Mouse (Mus musculus): ENCODE measurements around the gene Mrps2. TPM values are rescaled to one million over a fixed set of nuclear protein-coding genes. Genes with fewer than 3 reads are reported as not detected.
A peak's percentile ranks its signal among the peaks of the same experiment; 100 is the strongest.

The Mrps2 gene
- polyA plus RNA-seq, 1 experiment: 30.4 TPM

GRCm38 (mm10) chr2:28446515-28447314 lies 21.2 kb upstream of the Mrps2 start, which contains the start of gene Ppp1r26:
Gene Ppp1r26, plus strand, starts transcription at chr2:28446800.
- H3K79me2 ChIP-seq (ENCODE audit: control insufficient read depth, insufficient read depth): no peaks in the 10 kb centered on the region
- peak within 1 kb of the TSS; percentile 54 for H3ac ChIP-seq (ENCODE audit: control insufficient read depth, insufficient read length, low read depth)
- no peak within 1 kb of the TSS for H3K4me3 ChIP-seq (ENCODE audit: insufficient read depth, poor library complexity, severe bottlenecking)
- H3K36me3 ChIP-seq (ENCODE audit: control insufficient read depth, insufficient read depth): no peaks in the 10 kb centered on the region
- TF ChIP-seq MYOG (IDR thresholded peaks at IDR 0.05; ENCODE audit: control insufficient read depth, extremely low read depth, insufficient read length) (no peak), CTCF (IDR thresholded peaks at IDR 0.05; ENCODE audit: control insufficient read depth, insufficient read depth, insufficient read length) (no peak), MAX (IDR thresholded peaks at IDR 0.05) (no peak), USF1 (IDR thresholded peaks at IDR 0.05; ENCODE audit: low read depth) (no peak), FOSL1 (IDR thresholded peaks at IDR 0.05; ENCODE audit: insufficient read depth, low read length, poor library complexity, severe bottlenecking) (no peak), MYOD1 (IDR thresholded peaks at IDR 0.05; ENCODE audit: control insufficient read depth, insufficient read length, low read depth) (no peak), CEBPB (IDR thresholded peaks at IDR 0.05; ENCODE audit: low read depth) (no peak)
- peaks cover 70% of the 10 kb centered on the region for H3K27me3 ChIP-seq (ENCODE audit: control insufficient read depth, insufficient read depth, insufficient read length)
- no peaks in the 10 kb centered on the region for H3K79me3 ChIP-seq (ENCODE audit: low read depth)

GRCm38 (mm10) chr2:28447315-28447670 lies 20.6 kb upstream of the Mrps2 start:
- no peaks in the 10 kb centered on the region for H3K36me3 ChIP-seq (ENCODE audit: control insufficient read depth, insufficient read depth)
- H3ac ChIP-seq (ENCODE audit: control insufficient read depth, insufficient read length, low read depth): no peak overlapping the region
- TF ChIP-seq USF1 (IDR thresholded peaks at IDR 0.05; ENCODE audit: low read depth) (no peak), MYOD1 (IDR thresholded peaks at IDR 0.05; ENCODE audit: control insufficient read depth, insufficient read length, low read depth) (no peak), MYOG (IDR thresholded peaks at IDR 0.05; ENCODE audit: control insufficient read depth, extremely low read depth, insufficient read length) (no peak)
- peaks cover 76% of the 10 kb centered on the region for H3K27me3 ChIP-seq (ENCODE audit: control insufficient read depth, insufficient read depth, insufficient read length)
- no peaks in the 10 kb centered on the region for H3K79me3 ChIP-seq (ENCODE audit: low read depth)
- H3K79me2 ChIP-seq (ENCODE audit: control insufficient read depth, insufficient read depth): no peaks in the 10 kb centered on the region
- H3K4me3 ChIP-seq (ENCODE audit: insufficient read depth, poor library complexity, severe bottlenecking): no peak overlapping the region

GRCm38 (mm10) chr2:28451663-28452062 lies 16.2 kb upstream of the Mrps2 start:
- H3ac ChIP-seq (ENCODE audit: control insufficient read depth, insufficient read length, low read depth): no peak overlapping the region
- no peaks in the 10 kb centered on the region for H3K79me3 ChIP-seq (ENCODE audit: low read depth)
- TF ChIP-seq CTCF (IDR thresholded peaks at IDR 0.05; ENCODE audit: control insufficient read depth, insufficient read depth, insufficient read length): no peak
- no peak for TF ChIP-seq MYOG (IDR thresholded peaks at IDR 0.05; ENCODE audit: control insufficient read depth, extremely low read depth, insufficient read length)
- TF ChIP-seq FOSL1 (IDR thresholded peaks at IDR 0.05; ENCODE audit: insufficient read depth, low read length, poor library complexity, severe bottlenecking): no peak
- TF ChIP-seq CEBPB (IDR thresholded peaks at IDR 0.05; ENCODE audit: low read depth): no peak
- TF ChIP-seq MAX (IDR thresholded peaks at IDR 0.05): no peak
- TF ChIP-seq MYOD1 (IDR thresholded peaks at IDR 0.05; ENCODE audit: control insufficient read depth, insufficient read length, low read depth): no peak
- TF ChIP-seq USF1 (IDR thresholded peaks at IDR 0.05; ENCODE audit: low read depth): no peak
- no peaks in the 10 kb centered on the region for H3K36me3 ChIP-seq (ENCODE audit: control insufficient read depth, insufficient read depth)
- no peaks in the 10 kb centered on the region for H3K79me2 ChIP-seq (ENCODE audit: control insufficient read depth, insufficient read depth)
- H3K4me3 ChIP-seq (ENCODE audit: insufficient read depth, poor library complexity, severe bottlenecking): no peak overlapping the region
- peaks cover 74% of the 10 kb centered on the region for H3K27me3 ChIP-seq (ENCODE audit: control insufficient read depth, insufficient read depth, insufficient read length)

GRCm38 (mm10) chr2:28453539-28453938 lies 14.3 kb upstream of the Mrps2 start:
- H3ac ChIP-seq (ENCODE audit: control insufficient read depth, insufficient read length, low read depth): no peak overlapping the region
- no peaks in the 10 kb centered on the region for H3K79me3 ChIP-seq (ENCODE audit: low read depth)
- TF ChIP-seq MYOG (IDR thresholded peaks at IDR 0.05; ENCODE audit: control insufficient read depth, extremely low read depth, insufficient read length) (no peak), CEBPB (IDR thresholded peaks at IDR 0.05; ENCODE audit: low read depth) (no peak), USF1 (IDR thresholded peaks at IDR 0.05; ENCODE audit: low read depth) (no peak), MYOD1 (IDR thresholded peaks at IDR 0.05; ENCODE audit: control insufficient read depth, insufficient read length, low read depth) (no peak), FOSL1 (IDR thresholded peaks at IDR 0.05; ENCODE audit: insufficient read depth, low read length, poor library complexity, severe bottlenecking) (no peak), CTCF (IDR thresholded peaks at IDR 0.05; ENCODE audit: control insufficient read depth, insufficient read depth, insufficient read length) (no peak), MAX (IDR thresholded peaks at IDR 0.05) (no peak)
- H3K4me3 ChIP-seq (ENCODE audit: insufficient read depth, poor library complexity, severe bottlenecking): no peak overlapping the region
- no peaks in the 10 kb centered on the region for H3K79me2 ChIP-seq (ENCODE audit: control insufficient read depth, insufficient read depth)
- H3K36me3 ChIP-seq (ENCODE audit: control insufficient read depth, insufficient read depth): no peaks in the 10 kb centered on the region
- H3K27me3 ChIP-seq (ENCODE audit: control insufficient read depth, insufficient read depth, insufficient read length): peaks cover 56% of the 10 kb centered on the region

- Histone ChIP-seq H3K79me3 (ENCODE audit: low read depth) (no peaks in the 10 kb centered on the region), H3K4me3 (ENCODE audit: insufficient read depth, poor library complexity, severe bottlenecking) (no peak overlapping the region), H3ac (ENCODE audit: control insufficient read depth, insufficient read length, low read depth) (no peak overlapping the region), H3K36me3 (ENCODE audit: control insufficient read depth, insufficient read depth) (no peaks in the 10 kb centered on the region), H3K27me3 (ENCODE audit: control insufficient read depth, insufficient read depth, insufficient read length) (peaks cover 34% of the 10 kb centered on the region), H3K79me2 (ENCODE audit: control insufficient read depth, insufficient read depth) (no peaks in the 10 kb centered on the region)
- TF ChIP-seq CEBPB (IDR thresholded peaks at IDR 0.05; ENCODE audit: low read depth) (no peak), USF1 (IDR thresholded peaks at IDR 0.05; ENCODE audit: low read depth) (no peak), MYOG (IDR thresholded peaks at IDR 0.05; ENCODE audit: control insufficient read depth, extremely low read depth, insufficient read length) (no peak), MAX (IDR thresholded peaks at IDR 0.05) (no peak), FOSL1 (IDR thresholded peaks at IDR 0.05; ENCODE audit: insufficient read depth, low read length, poor library complexity, severe bottlenecking) (no peak), MYOD1 (IDR thresholded peaks at IDR 0.05; ENCODE audit: control insufficient read depth, insufficient read length, low read depth) (no peak), CTCF (IDR thresholded peaks at IDR 0.05; ENCODE audit: control insufficient read depth, insufficient read depth, insufficient read length) (no peak)
Observed at GRCm38 (mm10) chr2:28456616-28457015, 11.2 kb upstream of the Mrps2 start.
